Mouse (Mus musculus): ENCODE data around the gene Cc2d1a.

DNA sequence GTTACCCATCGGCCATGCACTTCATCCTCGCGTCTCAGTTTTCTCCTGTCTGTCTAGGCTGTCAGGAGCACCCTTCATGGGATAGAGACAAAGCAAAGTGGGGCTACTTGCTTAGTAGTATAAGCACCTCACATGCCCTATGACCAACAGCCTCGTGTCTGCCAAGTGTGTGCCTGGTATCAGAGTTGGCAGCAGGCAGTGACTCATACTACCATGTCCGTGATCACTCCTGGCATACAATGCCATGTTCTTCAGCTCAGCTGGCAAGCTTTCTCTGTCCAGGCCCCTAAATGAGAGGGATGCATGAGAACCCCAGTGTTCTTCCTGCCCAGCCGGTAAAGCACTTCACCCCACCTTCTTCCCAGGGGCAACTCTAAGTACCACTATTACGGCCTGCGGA lies 57.2 kb downstream of the Cc2d1a start:
- TF ChIP-seq CTCF (IDR thresholded peaks at IDR 0.05) (no peak), EP300 (IDR thresholded peaks at IDR 0.05) (no peak)
